Mouse (Mus musculus) inflammation-experienced regulatory T-cells, adult 6 months (primary cell): Measurements from ENCODE around the gene Olfr834. TPM values are rescaled to one million over a fixed set of nuclear protein-coding genes. Genes with fewer than 3 reads are reported as not detected.

Experiments
- ATAC-seq: one replicate; pipeline ENCODE4 v1.8.0; 2017
- polyA plus RNA-seq, 3 experiments: library from polyadenylated mRNA; unstranded; fragments of 100-300 nt; shearing (Covaris generic); gene quantifications; one replicate each; pipeline ENCODE4 v1.2.1; 2017

Olfr834 gene
- polyA plus RNA-seq, result not detected

DNA sequence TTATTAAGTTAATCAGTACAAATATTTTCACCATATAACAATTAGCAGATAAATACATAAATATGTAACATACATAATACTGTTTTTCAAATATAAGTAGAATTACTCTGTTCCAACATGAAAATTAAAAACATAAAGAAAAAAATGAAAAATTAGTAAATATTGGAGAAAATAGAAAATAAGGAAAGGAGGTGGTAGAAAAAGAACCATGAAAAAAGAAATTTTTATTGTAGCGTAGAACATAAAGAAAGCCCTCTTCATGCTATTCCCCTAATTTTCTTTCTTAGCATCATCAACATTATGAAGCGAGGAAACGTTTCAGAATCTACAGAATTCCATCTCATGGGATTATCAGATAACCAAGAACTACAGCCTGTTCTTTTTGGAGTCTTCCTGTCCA, at the start of gene Olfr834:
Olfr834 (plus strand) TSS at position 301 of the 400 bp plus-strand sequence.
- no peak for ATAC-seq

DNA sequence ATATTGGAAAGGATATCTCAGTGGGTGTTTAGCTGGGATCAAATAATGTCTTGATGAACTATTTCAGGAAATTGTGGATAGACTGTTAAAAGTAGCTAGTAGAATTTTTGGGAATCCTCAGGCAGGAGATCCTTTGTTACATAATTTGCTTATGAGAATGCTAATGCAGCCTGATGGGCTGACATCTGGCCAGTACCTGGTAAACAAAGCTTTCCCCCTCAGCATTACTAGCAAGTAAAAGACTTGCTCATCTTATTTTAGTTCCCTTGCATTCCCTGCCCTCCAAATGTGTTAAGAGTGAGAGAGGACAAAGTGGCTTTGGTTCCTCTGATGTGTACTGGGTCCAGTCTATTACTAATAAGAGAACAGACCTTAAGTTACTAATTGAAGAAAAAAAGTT, 25.8 kb upstream of the Olfr834 start:
- ATAC-seq, result no peak

DNA sequence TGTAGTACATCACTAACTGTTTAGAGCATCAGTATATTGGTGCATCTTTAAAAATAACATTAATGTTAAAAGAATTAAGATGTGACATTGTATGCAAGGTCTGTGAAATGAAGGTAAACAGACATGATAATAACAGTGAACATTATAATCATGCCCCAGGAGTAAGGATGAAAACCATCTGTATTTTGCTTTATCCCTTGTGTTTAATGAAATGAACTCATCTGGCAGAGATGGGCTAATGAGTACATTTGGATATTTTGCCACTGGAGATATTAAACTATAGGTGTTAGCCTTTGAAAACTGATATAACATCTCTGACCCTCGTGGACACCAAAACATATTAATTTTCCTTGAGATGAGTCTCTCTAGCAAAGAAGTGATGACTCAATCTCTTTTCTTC, 44.6 kb downstream of the Olfr834 start, which contains the start of gene Olfr835:
Olfr835 (plus strand) TSS at position 301 of the 400 bp plus-strand sequence.
- no peak for ATAC-seq

Other genes starting within 250 kb of the Olfr834 start
- not detected for gene Olfr24, start 224.0 kb upstream of the Olfr834 start, polyA plus RNA-seq
- gene Olfr828, start 168.5 kb upstream of the Olfr834 start, polyA plus RNA-seq, result not detected
- gene Olfr829, start 133.1 kb upstream of the Olfr834 start, polyA plus RNA-seq, result not detected
- gene Olfr830, start 113.3 kb upstream of the Olfr834 start, polyA plus RNA-seq, result not detected
- not detected for gene Olfr832, start 50.9 kb upstream of the Olfr834 start, polyA plus RNA-seq
- not detected for gene Olfr835, start 44.7 kb downstream of the Olfr834 start, polyA plus RNA-seq
- gene Olfr836, start 132.4 kb downstream of the Olfr834 start, polyA plus RNA-seq, result not detected
- gene Olfr837, start 148.3 kb downstream of the Olfr834 start, polyA plus RNA-seq, result not detected
- not detected for gene Olfr839-ps1, start 189.3 kb downstream of the Olfr834 start, polyA plus RNA-seq